Mouse (Mus musculus): Measurements from ENCODE around the gene Ints6l. TPM values are rescaled to one million over a fixed set of nuclear protein-coding genes. Genes with fewer than 3 reads are reported as not detected.
A peak's percentile ranks its signal among the peaks of the same experiment; 100 is the strongest.
"Not testable (repeated sequence)": the region's sequence is repeated elsewhere in the genome, so short reads cannot be mapped to it uniquely, and the experiment has no call there.

The Ints6l gene
- polyA plus RNA-seq, 1 experiment from 2014 or later: 24.1 TPM

- Histone ChIP-seq H3K36me3 (replicated peaks) (peaks cover 16% of the 10 kb centered on the region), H3K27me3 (ENCODE audit: poor library complexity, severe bottlenecking) (no peaks in the 10 kb centered on the region), H3K27ac (no peak overlapping the region), H3K9me3 (no peaks in the 10 kb centered on the region), H3K4me3 (no peak overlapping the region), H3K4me1 (no peaks in the 10 kb centered on the region)
- WGBS: 85% methylated on average over 14 of the region's 14 CpGs
- no peak for DNase-seq (ENCODE audit: extremely low spot score, low spot score)
These were observed 7.6 kb downstream of the Ints6l start for GRCm38 (mm10) chrX:56462020-56462933.

GRCm38 (mm10) chrX:56464906-56465305 lies 10.2 kb downstream of the Ints6l start:
- Histone ChIP-seq H3K27ac (no peak overlapping the region), H3K9me3 (no peaks in the 10 kb centered on the region), H3K4me1 (peaks cover 9% of the 10 kb centered on the region; the same call in 1 of the 2 replicates), H3K4me3 (no peak overlapping the region), H3K27me3 (ENCODE audit: poor library complexity, severe bottlenecking) (no peaks in the 10 kb centered on the region), H3K36me3 (replicated peaks) (peaks cover 16% of the 10 kb centered on the region)
- DNase-seq (ENCODE audit: extremely low spot score, low spot score): no peak
- WGBS: 82% methylated on average over 1 of the region's 1 CpGs

GRCm38 (mm10) chrX:56467688-56468087 lies 13.0 kb downstream of the Ints6l start:
- H3K9me3 ChIP-seq: no peaks in the 10 kb centered on the region; the same call in 1 of the 2 replicates
- peaks cover 19% of the 10 kb centered on the region for H3K36me3 ChIP-seq (replicated peaks)
- 65% methylated on average over 4 of the region's 4 CpGs for WGBS
- H3K27ac ChIP-seq: peak overlapping the region; percentile 20; the same call in 1 of the 2 replicates
- no peak for DNase-seq (ENCODE audit: extremely low spot score, low spot score)
- H3K27me3 ChIP-seq (ENCODE audit: poor library complexity, severe bottlenecking): no peaks in the 10 kb centered on the region
- H3K4me3 ChIP-seq: no peak overlapping the region
- H3K4me1 ChIP-seq: peaks cover 9% of the 10 kb centered on the region; the same call in 1 of the 2 replicates

- WGBS: 47% methylated on average over 6 of the region's 6 CpGs
- Histone ChIP-seq H3K36me3 (replicated peaks) (peaks cover 19% of the 10 kb centered on the region), H3K4me1 (peaks cover 9% of the 10 kb centered on the region; the same call in 1 of the 2 replicates), H3K9me3 (no peaks in the 10 kb centered on the region; the same call in 1 of the 2 replicates), H3K4me3 (no peak overlapping the region), H3K27me3 (ENCODE audit: poor library complexity, severe bottlenecking) (no peaks in the 10 kb centered on the region), H3K27ac (no peak overlapping the region)
- DNase-seq (ENCODE audit: extremely low spot score, low spot score): no peak
These were observed 13.8 kb downstream of the Ints6l start for GRCm38 (mm10) chrX:56468422-56468821.

GRCm38 (mm10) chrX:56474035-56474434 lies 19.4 kb downstream of the Ints6l start:
- no peaks in the 10 kb centered on the region; the same call in 1 of the 2 replicates for H3K9me3 ChIP-seq
- DNase-seq (ENCODE audit: extremely low spot score, low spot score): no peak
- no peak overlapping the region for H3K4me3 ChIP-seq
- no peaks in the 10 kb centered on the region for H3K4me1 ChIP-seq
- 75% methylated on average over 8 of the region's 8 CpGs for WGBS
- H3K27ac ChIP-seq: no peak overlapping the region
- no peaks in the 10 kb centered on the region for H3K27me3 ChIP-seq (ENCODE audit: poor library complexity, severe bottlenecking)
- peaks cover 8% of the 10 kb centered on the region for H3K36me3 ChIP-seq (replicated peaks)

- no peaks in the 10 kb centered on the region for H3K9me3 ChIP-seq
- no peaks in the 10 kb centered on the region for H3K27me3 ChIP-seq (ENCODE audit: poor library complexity, severe bottlenecking)
- H3K36me3 ChIP-seq (replicated peaks): peaks cover 18% of the 10 kb centered on the region
- DNase-seq (ENCODE audit: extremely low spot score, low spot score): no peak
- H3K4me3 ChIP-seq: no peak overlapping the region
- H3K27ac ChIP-seq: no peak overlapping the region
- WGBS: 92% methylated on average over 3 of the region's 3 CpGs
- no peaks in the 10 kb centered on the region for H3K4me1 ChIP-seq
These were observed 22.9 kb downstream of the Ints6l start for GRCm38 (mm10) chrX:56477553-56477952.

- Histone ChIP-seq H3K9me3 (no peaks in the 10 kb centered on the region), H3K27me3 (ENCODE audit: poor library complexity, severe bottlenecking) (no peaks in the 10 kb centered on the region), H3K27ac (no peak overlapping the region), H3K4me1 (no peaks in the 10 kb centered on the region), H3K4me3 (no peak overlapping the region), H3K36me3 (replicated peaks) (peaks cover 36% of the 10 kb centered on the region)
- no peak for DNase-seq (ENCODE audit: extremely low spot score, low spot score)
- WGBS: 68% methylated on average over 3 of the region's 3 CpGs
These were observed 27.2 kb downstream of the Ints6l start for GRCm38 (mm10) chrX:56481906-56482305.

GRCm38 (mm10) chrX:56489758-56490157 lies 35.1 kb downstream of the Ints6l start:
- H3K4me3 ChIP-seq: no peak overlapping the region
- H3K9me3 ChIP-seq: no peaks in the 10 kb centered on the region
- no peak overlapping the region for H3K27ac ChIP-seq
- H3K36me3 ChIP-seq (replicated peaks): peaks cover 13% of the 10 kb centered on the region
- WGBS: 21% methylated on average over 1 of the region's 1 CpGs
- DNase-seq (ENCODE audit: extremely low spot score, low spot score): peak; percentile 43
- H3K4me1 ChIP-seq: no peaks in the 10 kb centered on the region
- no peaks in the 10 kb centered on the region for H3K27me3 ChIP-seq (ENCODE audit: poor library complexity, severe bottlenecking)

GRCm38 (mm10) chrX:56497241-56497640 lies 42.6 kb downstream of the Ints6l start:
- Histone ChIP-seq H3K27me3 (ENCODE audit: poor library complexity, severe bottlenecking) (no peaks in the 10 kb centered on the region), H3K27ac (no peak overlapping the region), H3K9me3 (no peaks in the 10 kb centered on the region), H3K4me1 (no peaks in the 10 kb centered on the region), H3K36me3 (replicated peaks) (peaks cover 30% of the 10 kb centered on the region), H3K4me3 (no peak overlapping the region)
- DNase-seq (ENCODE audit: extremely low spot score, low spot score): no peak
- 83% methylated on average over 7 of the region's 7 CpGs for WGBS

GRCm38 (mm10) chrX:56524442-56524841 lies 69.8 kb downstream of the Ints6l start, which contains the start of gene Gm10477:
Gm10477 (plus strand) TSS chrX:56524742.
- not testable (repeated sequence) for DNase-seq (ENCODE audit: extremely low spot score, low spot score); H3K36me3 ChIP-seq (replicated peaks); H3K27ac ChIP-seq; H3K4me1 ChIP-seq; H3K9me3 ChIP-seq; H3K4me3 ChIP-seq; H3K27me3 ChIP-seq (ENCODE audit: poor library complexity, severe bottlenecking)
- WGBS: 91% methylated on average over 6 of the region's 6 CpGs

- Histone ChIP-seq H3K4me1 (no peaks in the 10 kb centered on the region), H3K27ac (no peak overlapping the region), H3K9me3 (no peaks in the 10 kb centered on the region), H3K27me3 (ENCODE audit: poor library complexity, severe bottlenecking) (no peaks in the 10 kb centered on the region), H3K36me3 (replicated peaks) (no peaks in the 10 kb centered on the region), H3K4me3 (no peak overlapping the region)
- DNase-seq (ENCODE audit: extremely low spot score, low spot score): peak; percentile 39
- 12% methylated on average over 3 of the region's 3 CpGs for WGBS
These were observed 76.6 kb downstream of the Ints6l start for GRCm38 (mm10) chrX:56531266-56531665.

- Histone ChIP-seq H3K36me3 (replicated peaks) (no peaks in the 10 kb centered on the region), H3K27ac (no peak overlapping the region), H3K27me3 (ENCODE audit: poor library complexity, severe bottlenecking) (no peaks in the 10 kb centered on the region), H3K4me1 (no peaks in the 10 kb centered on the region), H3K9me3 (no peaks in the 10 kb centered on the region), H3K4me3 (no peak overlapping the region)
- peak; percentile 17 for DNase-seq (ENCODE audit: extremely low spot score, low spot score)
- 62% methylated on average over 4 of the region's 4 CpGs for WGBS
These were observed 82.5 kb downstream of the Ints6l start for GRCm38 (mm10) chrX:56537162-56537561.

- Histone ChIP-seq H3K27me3 (ENCODE audit: poor library complexity, severe bottlenecking) (no peaks in the 10 kb centered on the region), H3K4me3 (no peak within 1 kb of the TSS), H3K9me3 (no peaks in the 10 kb centered on the region), H3K36me3 (replicated peaks) (no peaks in the 10 kb centered on the region), H3K27ac (no peak within 1 kb of the TSS), H3K4me1 (no peaks in the 10 kb centered on the region)
- no peak for DNase-seq (ENCODE audit: extremely low spot score, low spot score)
- WGBS: 93% methylated on average over 7 of the region's 7 CpGs
These were observed 94.8 kb downstream of the Ints6l start, which contains the start of gene Gm648 for GRCm38 (mm10) chrX:56549506-56549905. Gm648 (minus strand) TSS chrX:56549606.

Measured in forebrain, embryonic 10.5 days (tissue).